Mouse (Mus musculus): ENCODE measurements at regions not wholly inside any gene's neighbourhood (a gene's known extent, or its start where the extent isn't known, plus 50 kb on each side); places are given as distances from the start of the nearest gene placed in this dataset.

DNA sequence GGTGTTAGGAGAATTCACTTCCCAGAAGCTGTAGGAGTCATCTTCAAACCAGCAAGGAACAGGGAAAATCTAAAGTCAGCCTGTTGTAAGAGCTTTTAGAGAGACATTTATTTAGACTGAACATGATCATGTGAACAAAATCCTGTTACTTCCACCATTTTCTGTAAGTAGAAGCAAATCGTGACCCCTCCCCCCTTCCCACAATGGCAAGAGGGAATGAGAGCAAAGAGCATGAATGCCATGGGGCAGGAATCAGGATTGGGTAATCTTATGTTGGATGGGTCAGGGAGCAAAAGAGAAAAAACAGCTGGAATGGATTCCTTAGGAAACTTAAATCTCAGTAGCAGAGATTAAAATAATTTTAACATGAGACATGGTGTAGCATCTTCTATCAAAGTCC lies 127.4 kb upstream of the Spaca1 start:
- Histone ChIP-seq H3K4me1 (ENCODE audit: control insufficient read depth, insufficient read depth, insufficient read length) (no peaks in the 10 kb centered on the region), H3K36me3 (ENCODE audit: control insufficient read depth, insufficient read depth, low read length) (no peaks in the 10 kb centered on the region), H3K27me3 (ENCODE audit: control insufficient read depth, insufficient read depth, low read length) (no peaks in the 10 kb centered on the region), H3K27ac (ENCODE audit: insufficient read depth, low read length) (no peak overlapping the region), H3K4me3 (ENCODE audit: extremely low read depth, insufficient read depth, insufficient read length) (no peak overlapping the region)
- no peak for DNase-seq (ENCODE audit: low read depth in 1 of 2, low spot score in 2 of 2)
- WGBS = 89% methylated on average over 1 of the region's 1 CpGs
- TF ChIP-seq POLR2A (IDR thresholded peaks at IDR 0.05; ENCODE audit: low read depth, low read length) (no peak), CTCF (IDR thresholded peaks at IDR 0.05; ENCODE audit: extremely low read depth, insufficient read depth, insufficient read length, insufficient replicate concordance) (no peak)

DNA sequence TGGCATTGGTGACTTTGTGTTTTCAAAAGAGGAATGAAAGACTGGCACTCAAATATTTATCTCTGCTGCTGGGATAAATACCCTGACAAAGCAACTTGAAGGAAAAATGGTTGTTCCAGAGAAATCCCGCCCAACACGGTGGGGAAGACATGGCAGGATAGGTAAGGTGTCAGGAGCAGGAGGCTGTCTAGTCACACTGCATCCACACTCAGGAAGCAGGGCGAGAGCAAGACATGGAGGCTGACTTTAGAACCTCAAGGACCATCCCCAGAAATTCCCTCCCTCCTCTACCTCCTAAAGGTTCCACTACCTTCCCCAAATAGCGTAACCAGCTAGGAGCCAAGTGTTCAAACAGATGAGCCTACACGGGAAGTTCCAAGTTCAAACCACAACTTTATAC lies 136.5 kb upstream of the Spaca1 start:
- 93% methylated on average over 5 of the region's 5 CpGs for WGBS
- no peak for TF ChIP-seq CTCF (IDR thresholded peaks at IDR 0.05; ENCODE audit: extremely low read depth, insufficient read depth, insufficient read length, insufficient replicate concordance)
- TF ChIP-seq POLR2A (IDR thresholded peaks at IDR 0.05; ENCODE audit: low read depth, low read length) = no peak

DNA sequence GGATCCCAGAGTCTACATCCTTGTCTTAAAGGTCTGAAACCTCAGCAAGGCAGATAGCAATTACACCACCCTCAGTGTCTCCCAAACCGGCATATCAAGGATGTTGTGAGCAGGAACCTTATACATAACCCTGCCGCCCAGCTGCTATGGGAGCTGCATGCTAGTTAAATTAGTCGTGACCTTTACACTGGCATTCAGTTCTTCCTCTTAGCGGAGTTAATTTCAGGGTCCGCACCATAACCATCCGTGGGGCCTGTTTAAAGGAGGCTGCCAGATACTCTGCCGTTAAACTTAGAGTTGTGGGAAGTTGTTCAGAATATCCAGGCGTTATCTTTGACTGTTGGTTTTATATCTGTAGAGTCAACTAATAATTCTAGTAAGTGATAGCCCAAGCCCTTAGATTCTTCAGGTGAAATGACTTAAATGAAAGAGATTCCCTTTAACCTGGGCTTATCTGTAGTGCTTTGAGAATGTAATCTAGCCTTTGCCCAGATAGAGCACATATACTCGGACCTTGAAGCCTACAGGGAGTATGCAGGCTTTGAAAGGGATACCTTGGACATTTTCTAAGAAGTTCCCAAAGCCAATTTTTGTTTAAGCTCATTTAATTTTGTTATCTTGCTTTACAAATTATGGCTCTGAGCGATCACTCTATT lies 153.3 kb upstream of the Spaca1 start:
- Histone ChIP-seq H3K27ac (ENCODE audit: insufficient read depth, low read length) (no peak overlapping the region), H3K4me1 (ENCODE audit: control insufficient read depth, insufficient read depth, insufficient read length) (no peaks in the 10 kb centered on the region), H3K27me3 (ENCODE audit: control insufficient read depth, insufficient read depth, low read length) (no peaks in the 10 kb centered on the region), H3K4me3 (ENCODE audit: extremely low read depth, insufficient read depth, insufficient read length) (no peak overlapping the region), H3K36me3 (ENCODE audit: control insufficient read depth, insufficient read depth, low read length) (no peaks in the 10 kb centered on the region)
- TF ChIP-seq POLR2A (IDR thresholded peaks at IDR 0.05; ENCODE audit: low read depth, low read length) (no peak), CTCF (IDR thresholded peaks at IDR 0.05; ENCODE audit: extremely low read depth, insufficient read depth, insufficient read length, insufficient replicate concordance) (no peak)
- DNase-seq (ENCODE audit: low read depth in 1 of 2, low spot score in 2 of 2) = no peak
- 93% methylated on average over 10 of the region's 10 CpGs for WGBS

More for the DNA sequence above, 136.5 kb upstream of the Spaca1 start:
- H3K27me3 ChIP-seq (ENCODE audit: control insufficient read depth, insufficient read depth, low read length) = no peaks in the 10 kb centered on the region
- no peaks in the 10 kb centered on the region for H3K36me3 ChIP-seq (ENCODE audit: control insufficient read depth, insufficient read depth, low read length)
- no peak overlapping the region for H3K27ac ChIP-seq (ENCODE audit: insufficient read depth, low read length)
- H3K4me3 ChIP-seq (ENCODE audit: extremely low read depth, insufficient read depth, insufficient read length) = no peak overlapping the region
- H3K4me1 ChIP-seq (ENCODE audit: control insufficient read depth, insufficient read depth, insufficient read length) = no peaks in the 10 kb centered on the region
- no peak for DNase-seq (ENCODE audit: low read depth in 1 of 2, low spot score in 2 of 2)

DNA sequence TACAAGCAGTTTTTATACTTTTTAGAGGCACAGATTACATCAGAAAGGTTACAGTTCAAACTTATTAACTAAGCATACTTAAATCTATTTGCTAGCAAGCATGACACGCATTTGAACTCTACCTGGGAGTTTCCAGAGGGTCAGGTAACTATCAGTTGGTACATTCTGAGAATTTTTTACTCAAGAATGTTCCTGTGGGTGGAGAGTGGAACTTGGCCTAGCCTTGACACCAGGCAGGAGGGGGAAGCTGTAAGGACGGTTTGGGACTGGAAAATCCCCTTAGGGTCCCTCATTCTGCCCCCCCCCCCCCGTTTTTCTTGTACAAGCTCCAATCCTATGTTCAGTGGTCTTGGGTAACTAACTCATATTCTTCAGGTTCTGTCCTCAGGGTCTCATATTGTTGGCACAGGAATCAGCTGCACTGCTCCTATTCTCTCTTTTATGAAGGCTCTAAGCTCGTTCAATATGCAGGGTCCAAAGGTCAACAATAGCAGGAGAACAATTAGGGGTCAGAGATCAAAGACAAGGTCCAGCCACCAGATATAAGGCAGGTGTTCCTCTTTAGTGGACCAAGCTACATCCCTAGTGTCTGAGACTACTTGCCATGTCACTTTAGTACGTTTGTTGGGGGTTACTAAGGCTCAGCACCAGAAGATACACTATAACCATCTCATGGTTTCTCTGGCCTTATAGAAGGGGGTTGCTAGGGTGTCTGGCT lies 159.3 kb upstream of the Spaca1 start:
- 81% methylated on average over 5 of the region's 5 CpGs for WGBS
- no peak for DNase-seq (ENCODE audit: low read depth in 1 of 2, low spot score in 2 of 2)
- H3K4me1 ChIP-seq (ENCODE audit: control insufficient read depth, insufficient read depth, insufficient read length) = no peaks in the 10 kb centered on the region
- TF ChIP-seq POLR2A (IDR thresholded peaks at IDR 0.05; ENCODE audit: low read depth, low read length) (no peak), CTCF (IDR thresholded peaks at IDR 0.05; ENCODE audit: extremely low read depth, insufficient read depth, insufficient read length, insufficient replicate concordance) (no peak)
- no peak overlapping the region for H3K27ac ChIP-seq (ENCODE audit: insufficient read depth, low read length)
- H3K27me3 ChIP-seq (ENCODE audit: control insufficient read depth, insufficient read depth, low read length) = no peaks in the 10 kb centered on the region
- H3K36me3 ChIP-seq (ENCODE audit: control insufficient read depth, insufficient read depth, low read length) = no peaks in the 10 kb centered on the region
- H3K4me3 ChIP-seq (ENCODE audit: extremely low read depth, insufficient read depth, insufficient read length) = no peak overlapping the region

DNA sequence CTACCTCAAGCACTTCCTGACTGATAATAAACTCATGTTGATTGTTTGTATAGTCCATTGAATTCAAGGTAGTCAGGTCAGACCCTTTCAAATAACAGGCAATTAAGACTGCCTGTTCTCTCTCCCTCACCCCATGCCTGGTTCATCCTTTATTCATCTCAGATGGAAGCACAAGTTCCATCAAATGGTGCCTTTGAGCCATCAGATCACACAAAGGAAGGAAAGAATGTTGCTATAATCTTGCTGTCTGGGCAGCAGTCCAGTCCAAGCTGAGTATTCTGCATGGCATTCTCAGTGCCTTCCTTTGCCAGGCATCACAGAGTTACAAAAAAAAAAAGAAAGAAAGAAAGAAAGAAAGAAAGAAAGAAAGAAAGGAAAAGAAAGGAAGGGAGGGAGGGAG lies 163.7 kb upstream of the Spaca1 start:
- Histone ChIP-seq H3K27ac (ENCODE audit: insufficient read depth, low read length) (no peak overlapping the region), H3K27me3 (ENCODE audit: control insufficient read depth, insufficient read depth, low read length) (no peaks in the 10 kb centered on the region), H3K4me3 (ENCODE audit: extremely low read depth, insufficient read depth, insufficient read length) (no peak overlapping the region), H3K36me3 (ENCODE audit: control insufficient read depth, insufficient read depth, low read length) (no peaks in the 10 kb centered on the region), H3K4me1 (ENCODE audit: control insufficient read depth, insufficient read depth, insufficient read length) (no peaks in the 10 kb centered on the region)
- TF ChIP-seq POLR2A (IDR thresholded peaks at IDR 0.05; ENCODE audit: low read depth, low read length) = no peak
- TF ChIP-seq CTCF (IDR thresholded peaks at IDR 0.05; ENCODE audit: extremely low read depth, insufficient read depth, insufficient read length, insufficient replicate concordance) = no peak
- no peak for DNase-seq (ENCODE audit: low read depth in 1 of 2, low spot score in 2 of 2)

DNA sequence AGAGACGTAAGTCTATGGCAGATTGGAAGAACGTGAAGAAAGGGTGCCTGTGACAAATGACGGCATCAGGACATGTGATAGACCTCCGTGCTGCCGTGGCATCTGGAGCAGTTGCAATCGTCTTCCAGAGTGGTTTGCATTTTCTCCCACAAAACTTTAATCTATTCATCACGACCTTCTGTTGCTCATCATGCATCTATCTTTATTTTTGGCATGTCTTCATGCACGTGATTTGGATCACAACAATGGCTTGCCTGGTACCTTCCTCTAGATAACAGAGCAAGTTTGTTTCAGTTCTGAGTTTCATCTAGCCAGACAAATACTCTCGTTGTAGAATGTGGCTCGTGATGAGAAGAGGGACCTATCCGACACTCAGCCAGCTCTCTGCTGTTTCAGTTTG lies 164.4 kb upstream of the Spaca1 start:
- H3K4me1 ChIP-seq (ENCODE audit: control insufficient read depth, insufficient read depth, insufficient read length) = no peaks in the 10 kb centered on the region
- TF ChIP-seq POLR2A (IDR thresholded peaks at IDR 0.05; ENCODE audit: low read depth, low read length) (no peak), CTCF (IDR thresholded peaks at IDR 0.05; ENCODE audit: extremely low read depth, insufficient read depth, insufficient read length, insufficient replicate concordance) (no peak)
- DNase-seq (ENCODE audit: low read depth in 1 of 2, low spot score in 2 of 2) = no peak
- no peaks in the 10 kb centered on the region for H3K36me3 ChIP-seq (ENCODE audit: control insufficient read depth, insufficient read depth, low read length)
- no peak overlapping the region for H3K27ac ChIP-seq (ENCODE audit: insufficient read depth, low read length)
- H3K4me3 ChIP-seq (ENCODE audit: extremely low read depth, insufficient read depth, insufficient read length) = no peak overlapping the region
- WGBS = 88% methylated on average over 11 of the region's 11 CpGs
- 0 out of 2 replicates have a peak, but pooled peaks cover 1% of the 10 kb centered on the region for H3K27me3 ChIP-seq (ENCODE audit: control insufficient read depth, insufficient read depth, low read length)

DNA sequence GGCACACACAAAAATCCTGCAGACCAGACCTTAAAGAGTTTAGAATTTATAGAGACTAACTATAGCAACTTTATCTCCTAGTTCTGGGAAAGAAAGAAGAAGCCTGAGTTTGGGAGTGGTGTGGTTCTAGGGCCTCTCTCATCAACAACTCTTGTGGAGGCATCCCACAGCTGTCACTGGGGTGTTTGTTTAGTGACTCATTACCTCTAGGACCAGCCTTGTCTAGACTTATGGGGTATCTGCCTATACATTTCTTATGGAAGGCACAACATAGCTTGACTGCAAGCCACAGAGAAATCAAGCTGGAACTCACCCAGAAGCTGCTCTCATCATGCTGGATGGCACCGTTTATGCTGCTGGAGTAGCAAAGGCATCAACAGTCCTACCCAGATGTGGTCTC lies 171.9 kb upstream of the Spaca1 start:
- Histone ChIP-seq H3K27me3 (ENCODE audit: control insufficient read depth, insufficient read depth, low read length) (0 out of 2 replicates have a peak, but pooled peaks cover 1% of the 10 kb centered on the region), H3K4me3 (ENCODE audit: extremely low read depth, insufficient read depth, insufficient read length) (no peak overlapping the region), H3K27ac (ENCODE audit: insufficient read depth, low read length) (no peak overlapping the region), H3K36me3 (ENCODE audit: control insufficient read depth, insufficient read depth, low read length) (no peaks in the 10 kb centered on the region), H3K4me1 (ENCODE audit: control insufficient read depth, insufficient read depth, insufficient read length) (no peaks in the 10 kb centered on the region)
- DNase-seq (ENCODE audit: low read depth in 1 of 2, low spot score in 2 of 2) = no peak
- 90% methylated on average over 1 of the region's 1 CpGs for WGBS
- TF ChIP-seq POLR2A (IDR thresholded peaks at IDR 0.05; ENCODE audit: low read depth, low read length) (no peak), CTCF (IDR thresholded peaks at IDR 0.05; ENCODE audit: extremely low read depth, insufficient read depth, insufficient read length, insufficient replicate concordance) (no peak)

All from spleen, adult 2 months (tissue).